Mouse (Mus musculus): ENCODE results near the gene Catsper2. TPM values are rescaled to one million over a fixed set of nuclear protein-coding genes. Genes with fewer than 3 reads are reported as not detected.

Catsper2 gene
- 1 to 10 TPM; 2.2 to 2.6 TPM for total RNA-seq (2021)
- long read RNA-seq, experiment 1, partial matches to known transcripts: 1 of 4 reads
- long read RNA-seq, experiment 1, other reads (novel, unspliced or antisense): 3 of 4 reads
- long read RNA-seq, experiment 2, partial matches to known transcripts: 0 of 1 reads
- long read RNA-seq, experiment 2, other reads (novel, unspliced or antisense): 1 of 1 reads

DNA sequence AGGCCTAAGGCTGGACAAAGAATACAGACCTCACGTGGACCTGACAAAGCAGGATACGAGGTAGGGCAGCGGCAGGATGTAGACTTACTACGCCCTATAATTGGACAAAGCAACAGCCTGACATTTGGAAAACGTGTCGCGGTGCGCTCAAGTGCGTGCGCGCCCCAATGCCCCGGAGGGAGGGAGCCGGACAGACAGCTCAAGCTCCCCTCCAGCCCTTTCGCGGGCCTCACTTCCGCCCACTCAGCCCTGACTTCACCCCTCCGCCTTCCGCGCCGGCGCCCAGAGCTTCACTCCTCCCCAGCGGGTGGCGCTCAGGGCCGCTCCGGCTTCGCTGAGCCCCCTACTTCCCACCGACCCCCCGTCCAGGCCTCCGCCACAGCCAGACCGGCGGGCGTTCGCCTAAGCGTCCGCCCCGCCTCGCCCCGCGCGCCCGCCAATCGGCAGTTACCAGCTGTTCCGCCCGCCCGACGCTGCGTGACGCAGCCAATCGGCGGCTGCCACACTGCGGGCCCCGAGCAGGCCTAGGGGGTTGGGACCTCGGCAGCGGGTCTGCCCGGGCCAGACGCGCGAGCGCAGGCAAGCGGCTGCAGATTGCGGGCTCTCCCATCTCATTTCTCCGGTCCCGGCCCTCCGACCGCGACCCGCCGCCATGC lies at the start of gene Catsper2, which contains the start of gene Pdia3:
Catsper2 (minus strand) TSS at position 406 of the 656 bp plus-strand sequence.
Pdia3 (plus strand) TSS at position 389 of the 656 bp plus-strand sequence.
- peak; percentile 93 to 95 for DNase-seq (ENCODE audit: low spot score in 2 of 2)

DNA sequence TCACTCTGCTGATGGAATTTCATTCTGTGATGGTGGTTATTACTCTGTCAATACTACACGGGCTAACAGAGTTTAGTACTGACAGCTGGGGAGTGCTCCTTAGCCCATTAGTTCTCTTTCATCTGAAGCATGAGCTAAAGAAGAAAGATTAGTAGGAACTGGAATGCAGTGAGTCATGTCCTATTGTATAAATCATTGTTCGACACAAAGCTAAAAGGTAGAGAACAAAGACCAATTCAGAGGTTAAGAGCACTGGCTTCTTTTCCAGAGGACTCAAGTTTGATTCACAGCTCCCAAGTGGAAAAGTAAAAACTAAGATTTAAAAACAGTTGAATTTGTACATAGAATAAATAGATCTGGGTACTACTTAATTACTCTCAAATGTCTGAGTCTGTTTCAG lies 46.5 kb upstream of the Catsper2 start:
- DNase-seq (ENCODE audit: low spot score in 2 of 2): no peak

DNA sequence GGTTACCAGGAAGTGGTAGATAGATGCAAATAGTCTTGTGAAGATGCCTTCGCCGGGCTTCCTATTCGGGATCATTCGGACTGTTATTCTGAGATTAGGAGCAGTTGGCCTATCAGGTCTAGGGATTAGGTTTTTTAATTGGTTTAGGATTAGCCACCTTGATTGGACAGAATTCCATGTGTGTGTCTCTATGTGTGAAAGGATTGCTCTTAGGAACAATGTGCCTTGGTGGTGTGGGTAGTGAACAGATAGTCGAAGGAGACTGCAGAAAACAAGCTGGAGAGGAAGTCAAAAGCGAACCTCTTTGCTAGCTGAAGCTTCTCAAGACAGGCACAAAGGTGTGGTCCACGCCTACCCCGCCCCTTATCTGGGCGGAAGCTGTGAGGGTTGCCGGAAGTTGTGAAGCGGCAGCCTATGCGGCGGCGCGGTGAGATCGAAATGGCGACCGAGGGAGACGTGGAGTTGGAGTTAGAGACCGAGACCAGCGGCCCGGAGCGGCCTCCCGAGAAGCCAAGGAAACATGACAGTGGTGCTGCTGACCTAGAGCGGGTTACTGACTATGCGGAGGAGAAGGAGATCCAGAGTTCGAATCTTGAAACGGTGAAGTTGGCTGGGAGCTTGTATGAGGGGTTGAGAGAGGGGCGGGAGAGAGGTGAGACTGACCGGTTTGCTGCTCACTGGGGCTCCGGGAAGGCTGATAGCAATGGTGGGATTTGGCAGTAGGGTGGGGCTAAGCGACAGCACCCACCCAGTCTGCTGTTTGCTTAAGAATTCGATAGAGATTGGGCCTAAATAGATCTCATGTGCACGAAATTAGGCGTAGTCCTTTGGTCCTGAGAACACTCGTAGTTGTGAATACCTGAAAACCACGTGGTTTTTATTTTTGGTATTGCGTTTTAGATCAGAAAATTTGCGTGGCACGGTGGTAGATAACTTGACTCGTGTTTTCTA lies 43.4 kb upstream of the Catsper2 start, which contains the start of gene Serinc4:
Serinc4 (minus strand) TSS at position 90 of the 951 bp plus-strand sequence.
- peak; percentile 76 for DNase-seq (ENCODE audit: low spot score in 2 of 2)

DNA sequence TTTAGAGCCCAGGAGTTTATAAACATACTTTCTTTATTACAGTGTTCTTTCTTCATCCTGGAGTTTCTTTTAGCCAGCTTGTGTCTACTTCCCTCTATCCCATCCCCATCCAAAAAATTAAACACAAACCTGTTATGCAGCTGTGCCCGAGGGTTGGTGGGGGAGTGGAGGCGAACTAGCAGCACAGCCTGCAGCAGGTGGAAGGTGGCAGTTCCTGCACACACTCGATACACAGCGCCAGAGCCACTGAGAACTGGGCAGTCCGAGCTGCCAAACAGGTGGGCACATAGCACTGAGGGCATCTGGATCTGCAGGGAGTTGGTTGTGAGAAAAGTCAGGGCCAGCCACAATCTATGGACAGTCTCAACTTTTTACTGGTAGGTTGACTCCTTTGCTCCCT lies 41.9 kb upstream of the Catsper2 start:
- DNase-seq (ENCODE audit: low spot score in 2 of 2): no peak

DNA sequence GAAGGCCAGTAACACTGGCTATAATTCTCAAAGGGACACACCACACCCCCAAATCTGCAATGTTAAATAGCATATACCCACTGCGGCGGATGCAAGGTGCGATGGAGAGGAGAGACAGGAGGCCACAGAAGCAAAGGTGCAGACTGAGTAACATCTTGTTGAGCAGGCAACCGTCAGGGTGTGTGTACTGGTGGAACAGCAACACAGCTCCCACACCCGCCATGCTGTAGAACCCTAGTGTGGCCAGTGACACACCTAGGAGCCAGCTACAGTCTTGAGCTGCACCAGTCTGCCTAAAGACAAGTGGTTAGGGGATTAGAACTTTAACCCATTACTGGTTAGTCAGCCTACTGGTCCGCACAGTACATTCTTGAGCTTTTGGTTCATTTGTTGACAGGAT lies 40.3 kb upstream of the Catsper2 start:
- DNase-seq (ENCODE audit: low spot score in 2 of 2): no peak

DNA sequence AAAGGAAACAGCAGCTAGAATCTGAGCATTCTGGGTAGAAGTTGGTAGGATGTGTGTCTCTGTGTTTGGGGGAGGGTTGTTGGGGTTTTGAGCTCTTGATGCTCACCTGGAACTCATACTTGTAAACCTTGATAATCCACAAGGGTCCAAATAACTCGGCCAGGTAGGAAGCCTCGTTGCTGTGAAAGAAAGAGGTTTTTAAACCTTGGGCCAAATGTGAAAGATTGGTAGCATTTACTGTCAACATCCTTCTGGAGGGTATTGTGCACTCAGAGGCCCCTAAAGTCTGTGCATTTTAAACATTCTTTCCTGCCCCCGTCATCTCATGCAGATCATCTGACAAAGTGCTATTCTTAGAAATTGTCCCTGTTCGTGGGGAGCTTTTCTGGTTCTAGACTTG lies 39.4 kb upstream of the Catsper2 start, which contains the start of gene Hypk:
Hypk (plus strand) TSS at position 301 of the 400 bp plus-strand sequence.
- DNase-seq (ENCODE audit: low spot score in 2 of 2): no peak

DNA sequence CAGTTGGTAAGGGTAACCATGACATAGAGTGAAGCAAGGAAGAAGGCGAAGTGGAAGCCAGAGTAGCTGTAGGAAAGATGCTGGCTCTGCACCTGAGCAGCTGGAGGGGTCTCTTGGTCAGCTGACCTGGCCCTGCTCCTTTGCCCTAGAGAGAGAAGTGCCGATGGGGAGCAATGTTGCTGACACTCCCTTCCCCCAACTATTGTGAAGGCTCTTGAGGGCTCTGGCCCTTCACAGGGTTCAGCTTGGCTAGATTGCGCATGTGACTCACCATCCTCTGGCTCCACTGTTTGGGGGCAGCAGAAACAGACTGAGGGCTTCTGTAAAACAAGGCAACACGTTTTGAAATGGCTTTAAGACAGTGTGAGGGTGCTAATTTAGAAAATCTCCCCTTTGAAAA lies 38.8 kb upstream of the Catsper2 start:
- no peak for DNase-seq (ENCODE audit: low spot score in 2 of 2)

DNA sequence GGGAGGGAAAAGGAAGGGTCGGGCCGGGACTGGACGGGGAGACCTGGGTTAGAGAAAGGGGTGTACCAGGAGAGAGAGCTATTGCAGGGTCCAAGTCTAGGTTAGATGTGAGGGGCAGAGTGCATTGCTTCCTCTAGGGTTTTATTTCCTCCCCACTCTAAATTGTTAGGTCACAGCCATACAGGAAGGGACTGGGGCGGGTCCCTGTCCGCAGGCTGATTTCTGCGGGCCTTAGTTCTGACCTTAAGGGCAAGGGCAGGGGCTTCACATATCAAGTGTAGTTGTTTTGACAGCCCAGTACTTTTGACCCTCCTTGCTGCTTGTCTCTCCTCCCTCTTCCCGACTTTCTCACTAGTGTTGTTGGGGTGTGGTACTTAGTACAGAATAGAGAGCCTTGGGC lies 36.5 kb upstream of the Catsper2 start:
- DNase-seq (ENCODE audit: low spot score in 2 of 2): no peak

DNA sequence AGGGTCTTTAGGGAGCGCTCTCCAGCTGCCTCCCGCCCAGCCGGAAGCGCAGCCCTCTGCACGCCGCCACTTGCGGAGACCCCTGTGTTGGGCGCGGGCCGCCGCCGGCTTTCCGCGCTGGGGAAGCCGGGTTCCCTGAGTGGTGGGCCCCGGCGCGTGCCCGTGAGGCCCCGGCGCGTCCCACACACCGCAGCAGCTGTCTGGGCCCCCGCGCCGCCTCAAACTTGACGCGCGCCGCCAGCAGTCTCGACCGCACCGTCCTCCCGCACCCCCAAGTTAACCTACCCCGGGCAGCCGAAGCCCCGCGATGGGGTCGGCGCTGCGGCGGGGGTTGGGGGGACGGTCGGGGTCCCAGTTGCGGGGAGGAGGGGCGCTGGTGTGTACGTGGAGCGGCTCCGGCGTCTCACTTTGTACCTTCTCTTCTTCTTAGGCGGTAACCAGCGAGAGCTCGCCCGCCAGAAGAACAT lies 36.0 kb upstream of the Catsper2 start:
- no peak for DNase-seq (ENCODE audit: low spot score in 2 of 2)

DNA sequence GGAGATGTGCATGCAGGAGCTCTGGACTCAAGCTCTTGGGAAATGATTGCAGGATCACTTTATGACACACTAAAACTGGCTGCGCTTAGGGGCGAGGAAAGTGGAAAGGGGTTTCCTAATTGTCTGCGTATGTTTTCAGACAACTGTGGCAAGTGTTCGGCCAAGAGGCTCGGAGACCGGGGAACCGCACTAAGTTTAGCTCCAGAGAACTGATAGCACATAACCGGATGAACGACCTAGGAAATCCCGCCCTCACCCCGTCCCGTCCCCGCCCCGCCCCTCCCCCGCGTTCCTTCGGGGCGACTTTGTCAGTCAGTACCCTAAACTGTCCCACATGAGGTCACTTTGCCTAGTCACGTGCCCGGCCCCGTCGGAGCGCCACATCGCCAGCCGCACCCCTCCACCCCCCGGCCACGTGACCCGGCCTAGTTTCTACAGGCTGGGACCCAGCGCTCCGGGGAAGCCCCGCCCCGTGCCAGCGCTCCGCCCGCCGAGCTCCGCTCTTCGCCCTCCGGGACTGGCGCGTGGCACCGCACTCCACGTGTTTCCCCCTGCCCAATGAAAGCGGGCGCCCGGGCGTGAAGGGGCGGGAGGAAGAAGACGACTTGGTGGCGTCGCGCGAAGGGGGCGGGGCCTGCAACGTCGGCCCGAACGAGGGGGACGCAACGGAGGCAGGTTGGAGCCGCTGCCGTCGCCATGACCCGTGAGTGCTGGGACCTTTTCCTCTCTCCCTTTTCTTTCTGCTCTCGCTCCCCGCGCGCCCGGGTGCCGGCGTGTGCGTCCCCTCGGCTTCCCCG lies 35.3 kb upstream of the Catsper2 start, which contains the start of gene Serf2:
Serf2 (plus strand) TSS at position 457 of the 797 bp plus-strand sequence.
- DNase-seq (ENCODE audit: low spot score in 2 of 2): peak; percentile 99

DNA sequence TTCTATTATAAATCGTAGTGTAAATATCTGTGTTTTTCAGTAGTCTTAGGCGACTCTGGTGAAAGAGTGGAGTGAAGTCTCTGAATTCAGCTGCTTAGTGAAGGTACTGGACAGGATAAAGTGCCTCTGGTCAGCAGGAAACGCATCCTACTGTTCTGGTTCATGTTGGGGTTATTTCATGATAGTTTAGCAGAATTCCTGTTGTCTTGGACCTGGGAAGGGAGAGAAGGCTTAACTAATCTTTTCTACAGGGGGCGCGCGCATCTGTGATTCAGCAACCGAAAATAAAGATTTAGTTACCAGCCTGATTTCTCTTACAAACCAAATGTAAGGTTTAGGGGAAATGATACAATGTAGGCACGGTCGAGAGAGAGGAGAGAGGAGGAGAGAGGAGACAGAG lies 34.5 kb upstream of the Catsper2 start:
- peak in 1 of 2 experiments; percentile 34 for DNase-seq (ENCODE audit: low spot score in 2 of 2)

DNA sequence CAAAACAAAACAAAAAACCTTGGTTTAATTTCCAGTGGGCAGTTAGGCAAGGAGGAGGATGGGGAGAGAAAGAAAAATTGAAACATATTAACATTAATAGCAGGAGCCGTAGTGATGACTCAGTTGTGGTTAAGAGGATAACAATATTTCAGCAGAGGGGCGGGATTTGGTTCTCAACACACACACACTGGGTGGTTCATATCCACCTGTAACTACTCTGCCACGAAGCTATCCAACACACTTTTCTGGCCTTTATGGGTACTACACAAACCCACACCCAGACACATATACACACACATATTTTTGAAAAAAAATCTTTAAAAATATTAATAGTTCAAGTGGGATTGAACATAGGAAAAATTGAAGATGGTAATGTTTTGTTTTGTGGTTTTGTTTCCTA lies 33.4 kb upstream of the Catsper2 start:
- DNase-seq (ENCODE audit: low spot score in 2 of 2): no peak

DNA sequence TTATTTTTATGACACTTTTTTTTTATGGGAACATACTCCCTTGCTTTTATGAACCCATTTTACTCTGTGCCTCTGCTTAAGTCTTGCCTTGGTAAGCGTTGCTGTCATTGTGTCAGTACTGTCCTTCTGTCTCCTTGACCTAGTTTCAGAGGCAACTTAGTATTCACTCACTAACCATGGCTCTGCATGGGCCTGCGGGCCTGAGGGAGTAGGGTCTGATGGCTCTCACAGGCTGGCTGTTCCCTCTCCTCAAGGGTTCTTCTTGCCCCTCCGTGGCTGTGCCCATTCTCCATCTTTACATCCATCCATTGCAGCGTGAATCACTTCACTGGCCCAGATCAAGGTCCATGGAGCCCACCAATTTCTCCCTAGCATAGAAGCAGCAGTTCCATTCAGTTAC lies 32.9 kb upstream of the Catsper2 start:
- no peak for DNase-seq (ENCODE audit: low spot score in 2 of 2)

DNA sequence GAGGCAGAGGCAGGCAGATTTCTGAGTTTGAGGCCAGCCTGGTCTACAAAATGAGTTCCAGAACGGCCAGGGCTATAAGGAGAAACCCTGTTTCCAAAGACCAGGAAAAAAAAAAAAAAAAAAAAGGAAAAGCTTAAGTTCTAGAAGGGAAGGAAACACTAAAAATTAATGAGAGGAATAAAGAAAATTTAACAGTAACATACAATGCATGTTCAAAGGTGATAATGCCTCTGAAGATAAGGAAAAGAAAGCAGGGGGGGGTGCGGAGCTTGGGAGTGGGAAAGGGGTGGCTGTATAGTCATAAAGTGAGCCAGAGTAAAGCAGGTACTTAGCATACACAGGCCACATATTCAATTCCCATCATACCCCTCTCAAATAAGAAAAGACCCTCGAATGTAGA lies 31.5 kb upstream of the Catsper2 start:
- no peak for DNase-seq (ENCODE audit: low spot score in 2 of 2)

DNA sequence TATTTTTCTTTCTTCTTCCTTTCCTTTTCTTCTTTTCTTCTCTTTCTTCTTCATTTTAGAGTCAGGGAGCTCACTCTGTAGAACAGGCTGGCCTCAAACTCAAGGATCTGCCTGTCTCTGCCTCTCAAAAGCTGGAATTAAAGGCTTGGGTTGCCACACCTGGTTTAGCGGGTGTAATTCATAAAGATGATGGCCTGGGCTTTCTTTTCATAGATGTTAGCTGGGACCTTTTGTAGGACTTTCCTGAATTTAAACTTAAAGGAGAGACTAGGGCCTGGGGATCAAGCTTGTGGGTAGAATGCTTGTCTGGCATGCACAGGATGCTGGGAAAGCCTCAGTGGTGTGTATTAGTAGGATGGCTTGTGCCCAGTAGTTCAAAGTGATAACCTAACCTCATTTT lies 30.6 kb upstream of the Catsper2 start, which contains the start of gene Ell3:
Ell3 (minus strand) TSS at position 101 of the 400 bp plus-strand sequence.
- no peak for DNase-seq (ENCODE audit: low spot score in 2 of 2)

DNA sequence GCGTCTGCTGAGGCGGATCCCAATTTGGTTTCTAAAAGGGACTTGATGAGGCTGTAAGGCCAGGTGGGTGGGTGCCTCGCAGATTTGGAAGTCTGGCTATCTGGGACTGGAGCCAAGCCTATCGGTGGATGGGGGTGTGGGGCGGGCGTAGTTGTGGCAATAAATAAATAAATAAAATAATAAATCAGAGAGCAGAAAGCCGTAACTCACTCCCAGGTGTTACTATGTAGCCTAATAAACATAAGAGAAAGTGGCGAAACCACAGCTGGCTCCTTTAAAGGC lies 29.4 kb upstream of the Catsper2 start:
- no peak for DNase-seq (ENCODE audit: low spot score in 2 of 2)

DNA sequence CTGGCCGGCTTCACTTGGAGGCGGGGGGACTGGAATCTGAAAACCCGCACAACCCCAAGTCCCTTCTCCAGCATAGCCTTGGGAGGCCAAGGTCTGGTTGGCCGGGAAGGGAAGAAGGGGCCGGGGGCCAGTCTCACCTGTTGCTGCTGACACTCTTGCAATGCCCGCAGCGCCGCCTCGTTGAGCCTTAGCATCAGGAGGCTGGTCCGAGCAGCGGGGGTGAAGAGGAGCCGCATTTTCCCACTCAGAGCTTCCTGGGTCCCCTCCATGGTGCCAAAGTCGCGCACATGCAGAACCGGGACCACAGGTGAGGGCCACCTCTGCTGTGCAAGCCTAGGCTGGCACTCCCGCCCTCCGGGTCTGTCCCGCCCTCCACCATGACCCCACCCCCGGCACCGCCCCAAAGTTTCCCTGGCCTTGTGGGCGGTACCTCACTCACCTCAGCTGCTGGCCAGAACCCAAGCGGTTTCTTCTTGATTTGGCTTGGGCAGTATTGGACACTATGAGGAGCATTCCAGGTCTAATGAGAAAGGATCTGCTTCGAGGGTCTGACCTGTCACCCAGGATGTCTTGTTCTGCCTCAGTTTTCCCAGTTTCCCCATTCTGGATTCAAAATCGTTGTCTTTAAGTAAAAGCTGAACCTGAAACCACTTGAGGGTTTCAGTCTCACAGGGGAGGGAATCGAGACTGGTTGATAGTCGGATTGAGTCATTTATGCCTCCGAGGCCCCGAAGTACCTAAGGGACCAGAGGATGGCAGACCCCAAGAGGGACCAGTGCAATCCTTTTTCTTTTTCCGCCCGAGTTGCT lies 28.9 kb upstream of the Catsper2 start:
- DNase-seq (ENCODE audit: low spot score in 2 of 2): peak; percentile 70 to 73

DNA sequence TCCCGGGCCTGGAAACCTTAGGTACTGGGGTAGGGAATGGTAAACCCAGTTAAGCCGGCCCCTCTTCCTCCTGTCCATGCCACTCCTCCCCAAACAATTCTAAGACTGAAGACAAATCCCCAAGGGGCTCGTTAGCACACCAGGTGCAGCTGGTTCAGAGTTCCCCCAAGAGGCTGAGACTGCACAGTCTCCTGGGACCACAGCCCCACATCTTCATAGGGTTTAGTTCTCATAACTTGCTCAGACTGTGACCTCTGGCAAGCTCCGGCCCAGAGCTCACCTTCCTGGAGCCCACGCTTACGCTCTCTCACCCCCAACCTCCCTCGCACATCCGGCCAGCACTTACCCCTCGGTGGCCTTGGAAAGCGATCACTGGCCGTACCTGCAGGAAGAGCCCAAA lies 28.2 kb upstream of the Catsper2 start:
- no peak for DNase-seq (ENCODE audit: low spot score in 2 of 2)

DNA sequence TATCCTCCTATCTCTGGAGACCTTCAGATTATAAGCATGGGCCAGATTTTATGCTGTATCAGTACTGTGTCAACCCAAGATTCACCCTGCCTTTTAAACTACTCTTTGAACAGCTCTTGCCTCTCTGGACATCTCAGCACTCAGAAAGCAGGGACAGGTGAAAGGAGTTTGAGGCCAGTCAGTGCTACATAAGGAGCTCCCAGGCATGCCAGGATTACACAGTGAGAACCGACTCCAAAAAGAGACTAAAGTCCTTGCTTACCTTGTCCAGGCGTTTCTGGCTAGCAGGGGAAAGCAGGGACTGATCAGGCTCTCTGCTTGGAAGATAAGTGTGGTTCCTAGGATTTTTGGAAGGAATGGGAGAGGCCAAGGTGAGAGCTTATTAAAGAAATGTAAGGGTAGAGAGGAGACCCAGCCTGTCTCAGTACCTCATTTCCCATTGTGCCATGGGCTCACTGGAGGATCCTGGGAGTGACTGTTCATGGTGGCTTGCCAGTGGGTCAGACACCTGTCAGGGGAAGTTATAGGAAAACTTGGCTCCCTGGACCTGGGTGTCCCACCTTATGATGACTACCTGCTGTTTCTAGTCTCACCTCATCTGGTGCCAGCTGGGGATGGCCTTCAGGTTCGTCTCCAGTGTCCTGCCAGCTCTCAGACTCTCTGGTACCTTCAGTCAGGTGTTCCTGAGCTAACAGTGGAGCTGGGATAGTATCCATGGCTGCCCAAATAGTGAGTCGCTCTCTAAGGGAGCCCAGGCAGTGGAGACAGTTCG lies 27.4 kb upstream of the Catsper2 start:
- no peak for DNase-seq (ENCODE audit: low spot score in 2 of 2)

Data from adrenal gland, adult 18-20 months (tissue).